Mouse (Mus musculus): Measurements from ENCODE around the gene Kazn.

DNA sequence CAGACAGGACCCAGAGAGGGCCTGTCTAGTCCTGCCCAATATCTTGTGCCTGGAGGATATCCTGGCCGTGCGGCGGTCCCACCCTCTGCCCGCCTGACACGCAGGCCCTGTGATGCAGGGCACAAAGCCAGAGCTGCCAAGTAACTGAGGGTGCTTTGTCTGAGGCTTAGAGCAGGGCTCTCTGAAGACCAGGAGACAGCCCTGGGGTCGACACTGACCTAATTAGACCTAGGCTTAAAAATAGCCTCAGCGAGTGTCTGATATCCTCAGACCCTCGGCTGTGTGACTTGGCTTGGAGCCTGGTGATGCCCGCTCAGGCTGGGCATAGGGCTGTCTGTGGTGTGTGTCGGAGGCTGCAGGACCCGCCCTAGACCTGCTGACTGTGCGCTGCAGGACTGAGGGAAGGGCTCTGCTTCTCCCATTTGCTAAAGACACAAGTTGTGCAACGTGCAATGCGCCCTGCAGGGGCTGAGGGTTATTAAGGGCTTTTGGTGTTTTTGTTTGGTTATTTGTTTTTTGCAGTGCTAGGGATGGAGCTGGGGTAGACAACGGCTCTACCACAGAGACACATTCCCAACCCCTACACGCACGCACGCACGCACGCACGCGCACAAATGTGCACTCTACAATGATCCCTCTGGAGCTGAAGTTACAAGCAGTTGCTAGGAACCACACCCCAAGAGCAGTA is 181.5 kb downstream of the Kazn start:
- TF ChIP-seq GATA1 (IDR thresholded peaks at IDR 0.05; ENCODE audit: borderline replicate concordance, low read length) (no peak), POLR2AphosphoS5 (IDR thresholded peaks at IDR 0.05; ENCODE audit: insufficient replicate concordance, low read depth, low read length) (no peak), CTCF (IDR thresholded peaks at IDR 0.05; ENCODE audit: low read depth, low read length) (no peak), TAL1 (conservative IDR thresholded peaks at IDR 0.05; ENCODE audit: low read depth, low read length) (no peak), GATA2 (IDR thresholded peaks at IDR 0.05; ENCODE audit: borderline replicate concordance, low read depth, low read length) (no peak)

Data from G1E (cell line).